Mouse (Mus musculus): ENCODE measurements at regions not wholly inside any gene's neighbourhood (a gene's known extent, or its start where the extent isn't known, plus 50 kb on each side); places are given as distances from the start of the nearest gene placed in this dataset.

DNA sequence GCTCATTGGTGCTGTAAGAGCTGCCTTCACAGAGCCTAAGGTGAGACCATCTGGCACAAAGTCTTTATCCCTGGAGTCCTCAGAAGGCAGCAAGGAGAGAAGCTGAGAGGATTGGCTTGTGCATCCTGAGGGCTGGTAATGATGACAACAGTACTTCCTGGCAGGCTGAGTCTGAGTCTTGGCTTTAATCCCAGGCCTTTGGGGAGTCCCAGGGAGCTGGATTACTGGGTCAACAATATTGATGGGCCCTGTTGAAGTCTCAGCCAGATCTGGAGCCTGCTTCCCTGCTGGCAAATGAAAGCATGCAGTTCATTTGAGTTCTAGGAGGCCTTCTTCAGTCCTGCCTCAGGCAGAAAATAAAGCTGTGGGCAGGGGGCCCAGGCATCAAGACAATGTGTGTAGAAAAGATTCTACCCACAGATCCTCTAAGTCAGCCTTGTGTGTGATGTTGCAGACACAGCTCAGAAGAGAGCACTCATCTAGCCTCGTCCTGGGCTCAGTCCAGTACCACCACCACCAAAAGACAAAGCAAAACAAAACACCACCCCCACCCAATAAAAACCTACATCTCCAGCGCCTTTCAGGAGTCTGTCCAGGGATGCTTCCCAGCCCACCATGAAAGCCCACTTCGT, 113.1 kb downstream of the Tmem215 start:
- Histone ChIP-seq H3K36me3 (ENCODE audit: control insufficient read depth, insufficient read depth, low read length) (no peaks in the 10 kb centered on the region), H3K27ac (ENCODE audit: low read depth, low read length) (no peak overlapping the region), H3K9me3 (ENCODE audit: control insufficient read depth, low read length) (no peaks in the 10 kb centered on the region), H3K4me2 (no peak overlapping the region), H3K4me3 (ENCODE audit: low read depth, low read length) (no peak overlapping the region), H3K27me3 (replicated peaks; ENCODE audit: control insufficient read depth, insufficient read depth, low read length) (no peaks in the 10 kb centered on the region), H3K4me1 (replicated peaks; ENCODE audit: control insufficient read depth, insufficient read depth, low read length) (no peaks in the 10 kb centered on the region), H3K9ac (ENCODE audit: low read depth, low read length) (no peak overlapping the region)
- WGBS: 56% methylated on average over 3 of the region's 3 CpGs
- ATAC-seq (replicated peaks; ENCODE audit: low FRiP score): no peak
- no peak for DNase-seq (ENCODE audit: low spot score)

GRCm38 (mm10) chr4:40586045-40586444, 114.1 kb downstream of the Tmem215 start:
- H3K27me3 ChIP-seq (replicated peaks; ENCODE audit: control insufficient read depth, insufficient read depth, low read length): no peaks in the 10 kb centered on the region
- no peak overlapping the region for H3K4me3 ChIP-seq (ENCODE audit: low read depth, low read length)
- H3K36me3 ChIP-seq (ENCODE audit: control insufficient read depth, insufficient read depth, low read length): no peaks in the 10 kb centered on the region
- 88% methylated on average over 1 of the region's 1 CpGs for WGBS
- no peaks in the 10 kb centered on the region for H3K9me3 ChIP-seq (ENCODE audit: control insufficient read depth, low read length)
- H3K9ac ChIP-seq (ENCODE audit: low read depth, low read length): no peak overlapping the region
- ATAC-seq (replicated peaks; ENCODE audit: low FRiP score) (no peak), DNase-seq (ENCODE audit: low spot score) (no peak)
- no peak overlapping the region for H3K27ac ChIP-seq (ENCODE audit: low read depth, low read length)
- no peaks in the 10 kb centered on the region for H3K4me1 ChIP-seq (replicated peaks; ENCODE audit: control insufficient read depth, insufficient read depth, low read length)
- H3K4me2 ChIP-seq: no peak overlapping the region

DNA sequence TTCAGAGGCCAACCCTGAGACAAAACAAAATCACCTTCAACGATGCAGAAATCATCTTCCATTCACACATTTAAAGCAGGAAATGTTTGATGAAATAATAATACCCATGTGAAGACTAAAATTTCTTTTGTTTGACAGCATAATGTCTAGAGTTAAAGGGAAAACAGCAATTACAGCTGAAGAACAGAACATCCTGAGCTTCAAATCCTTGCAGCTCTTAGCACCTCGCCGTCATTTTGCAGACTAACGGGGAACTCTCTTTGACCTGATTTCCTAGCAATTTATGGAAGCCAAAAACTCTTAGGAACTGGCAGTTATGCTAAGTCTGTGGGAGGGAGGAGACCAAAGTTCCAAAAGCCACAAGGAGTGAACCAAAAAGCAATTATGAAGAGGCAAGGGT, 115.3 kb downstream of the Tmem215 start:
- DNase-seq (ENCODE audit: low spot score) (no peak), ATAC-seq (replicated peaks; ENCODE audit: low FRiP score) (no peak)
- no peaks in the 10 kb centered on the region for H3K36me3 ChIP-seq (ENCODE audit: control insufficient read depth, insufficient read depth, low read length)
- no peaks in the 10 kb centered on the region for H3K4me1 ChIP-seq (replicated peaks; ENCODE audit: control insufficient read depth, insufficient read depth, low read length)
- H3K4me2 ChIP-seq: no peak overlapping the region
- H3K27me3 ChIP-seq (replicated peaks; ENCODE audit: control insufficient read depth, insufficient read depth, low read length): no peaks in the 10 kb centered on the region
- H3K27ac ChIP-seq (ENCODE audit: low read depth, low read length): no peak overlapping the region
- H3K9me3 ChIP-seq (ENCODE audit: control insufficient read depth, low read length): no peaks in the 10 kb centered on the region
- 78% methylated on average over 4 of the region's 4 CpGs for WGBS
- H3K9ac ChIP-seq (ENCODE audit: low read depth, low read length): no peak overlapping the region
- no peak overlapping the region for H3K4me3 ChIP-seq (ENCODE audit: low read depth, low read length)

DNA sequence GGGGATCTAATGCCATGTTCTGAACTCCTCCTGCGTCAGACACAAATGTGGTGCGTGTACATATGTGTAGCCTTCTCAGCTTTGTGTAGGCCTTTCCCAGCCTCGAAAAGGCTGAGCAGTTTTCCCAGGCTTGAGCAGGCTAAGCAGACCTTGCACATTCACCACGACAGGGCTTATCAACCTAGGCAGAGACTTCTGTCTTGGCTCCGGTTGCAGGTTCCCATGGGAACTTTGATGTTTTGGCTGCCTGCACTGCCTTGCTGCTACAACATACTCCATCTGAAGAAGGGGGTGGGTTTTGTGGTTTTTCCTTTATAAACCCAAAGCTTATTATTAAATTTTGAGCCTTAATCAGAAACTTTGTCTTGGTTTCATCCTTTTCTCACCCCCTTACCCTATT, 109.2 kb downstream of the Aptx start:
- Histone ChIP-seq H3K36me3 (ENCODE audit: control insufficient read depth, insufficient read depth, low read length) (no peaks in the 10 kb centered on the region), H3K4me3 (ENCODE audit: low read depth, low read length) (no peak overlapping the region), H3K27ac (ENCODE audit: low read depth, low read length) (no peak overlapping the region), H3K4me2 (no peak overlapping the region), H3K9ac (ENCODE audit: low read depth, low read length) (no peak overlapping the region), H3K9me3 (ENCODE audit: control insufficient read depth, low read length) (no peaks in the 10 kb centered on the region), H3K4me1 (replicated peaks; ENCODE audit: control insufficient read depth, insufficient read depth, low read length) (no peaks in the 10 kb centered on the region), H3K27me3 (replicated peaks; ENCODE audit: control insufficient read depth, insufficient read depth, low read length) (no peaks in the 10 kb centered on the region)
- DNase-seq (ENCODE audit: low spot score) (no peak), ATAC-seq (replicated peaks; ENCODE audit: low FRiP score) (no peak)
- WGBS: 74% methylated on average over 5 of the region's 5 CpGs

- Histone ChIP-seq H3K27ac (ENCODE audit: low read depth, low read length) (no peak overlapping the region), H3K9me3 (ENCODE audit: control insufficient read depth, low read length) (no peaks in the 10 kb centered on the region), H3K4me3 (ENCODE audit: low read depth, low read length) (no peak overlapping the region), H3K4me1 (replicated peaks; ENCODE audit: control insufficient read depth, insufficient read depth, low read length) (no peaks in the 10 kb centered on the region), H3K9ac (ENCODE audit: low read depth, low read length) (no peak overlapping the region), H3K27me3 (replicated peaks; ENCODE audit: control insufficient read depth, insufficient read depth, low read length) (no peaks in the 10 kb centered on the region), H3K4me2 (no peak overlapping the region), H3K36me3 (ENCODE audit: control insufficient read depth, insufficient read depth, low read length) (no peaks in the 10 kb centered on the region)
- 45% methylated on average over 5 of the region's 5 CpGs for WGBS
- ATAC-seq (replicated peaks; ENCODE audit: low FRiP score): no peak
- no peak for DNase-seq (ENCODE audit: low spot score)
These were observed 78.0 kb downstream of the Aptx start for GRCm38 (mm10) chr4:40625024-40625423.

GRCm38 (mm10) chr4:40625911-40626310, 77.1 kb downstream of the Aptx start:
- no peaks in the 10 kb centered on the region for H3K27me3 ChIP-seq (replicated peaks; ENCODE audit: control insufficient read depth, insufficient read depth, low read length)
- no peaks in the 10 kb centered on the region for H3K4me1 ChIP-seq (replicated peaks; ENCODE audit: control insufficient read depth, insufficient read depth, low read length)
- H3K27ac ChIP-seq (ENCODE audit: low read depth, low read length): no peak overlapping the region
- no peak overlapping the region for H3K4me2 ChIP-seq
- WGBS: 64% methylated on average over 6 of the region's 6 CpGs
- no peak overlapping the region for H3K9ac ChIP-seq (ENCODE audit: low read depth, low read length)
- no peaks in the 10 kb centered on the region for H3K36me3 ChIP-seq (ENCODE audit: control insufficient read depth, insufficient read depth, low read length)
- DNase-seq (ENCODE audit: low spot score) (no peak), ATAC-seq (replicated peaks; ENCODE audit: low FRiP score) (no peak)
- H3K4me3 ChIP-seq (ENCODE audit: low read depth, low read length): no peak overlapping the region
- H3K9me3 ChIP-seq (ENCODE audit: control insufficient read depth, low read length): no peaks in the 10 kb centered on the region

Measured in liver, embryonic 11.5 days (tissue).